Mouse (Mus musculus) thymus, adult 2 months (tissue): ENCODE measurements at regions not wholly inside any gene's neighbourhood (a gene's known extent, or its start where the extent isn't known, plus 50 kb on each side); places are given as distances from the start of the nearest gene placed in this dataset.
"Not testable (repeated sequence)": the region's sequence is repeated elsewhere in the genome, so short reads cannot be mapped to it uniquely, and the experiment has no call there.

Source experiments
- DNase-seq: peaks from one replicate; pipeline ENCODE4 v3.0.0; 2021
- H3K27ac ChIP-seq: fragments of 200-500 bp; 2 replicates; pipeline ENCODE4 v1.5.1; 2012; ENCODE audit warnings: low read length, control low read depth; ENCODE audit not compliant: control insufficient read depth, insufficient read depth
- H3K27me3 ChIP-seq: fragments of 200-500 bp; 2 replicates; pipeline ENCODE4 v1.6.1; 2012; ENCODE audit warnings: mild to moderate bottlenecking, low read length, moderate library complexity, mixed read lengths; ENCODE audit not compliant: control insufficient read depth, insufficient read depth
- H3K36me3 ChIP-seq: fragments of 200-500 bp; 2 replicates; pipeline ENCODE4 v1.6.1; 2012; ENCODE audit warnings: mild to moderate bottlenecking, low read length, moderate library complexity; ENCODE audit not compliant: control insufficient read depth, insufficient read depth
- H3K4me1 ChIP-seq: fragments of 200-500 bp; replicated peaks from 2 replicates; pipeline ENCODE4 v1.6.1; 2012; ENCODE audit warnings: low read length; ENCODE audit not compliant: control insufficient read depth, insufficient read depth
- H3K4me3 ChIP-seq: fragments of 200-500 bp; 2 replicates; pipeline ENCODE4 v1.5.1; 2012; ENCODE audit warnings: mild to moderate bottlenecking, low read length, control low read depth, moderate library complexity; ENCODE audit not compliant: control insufficient read depth, insufficient read depth
- CTCF ChIP-seq: fragments of 200-500 bp; IDR thresholded peaks from 2 replicates; pipeline ENCODE4 v1.5.1; 2012; ENCODE audit warnings: mild to moderate bottlenecking, control low read depth, low read length, moderate library complexity, borderline replicate concordance; ENCODE audit not compliant: control insufficient read depth, poor library complexity, insufficient read depth; ENCODE audit errors: extremely low read depth
- POLR2A ChIP-seq: fragments of 200-500 bp; IDR thresholded peaks from 2 replicates; pipeline ENCODE4 v1.6.1; 2012; ENCODE audit warnings: mild to moderate bottlenecking, low read length, control low read depth, moderate library complexity; ENCODE audit not compliant: control insufficient read depth, poor library complexity, insufficient read depth; ENCODE audit errors: extremely low read depth
- WGBS: fragments of 180-500 bp; shearing (Covaris S2); methylation state at CpG from one replicate; pipeline ENCODE4 v1.1.7; 2018; 5-methylcytosine and 5-hydroxymethylcytosine counted together

GRCm38 (mm10) chr11:24315582-24315981 is 237.7 kb downstream of the Bcl11a start:
- WGBS, result 89% methylated on average over 3 of the region's 3 CpGs
- H3K36me3 ChIP-seq, result no peaks in the 10 kb centered on the region

GRCm38 (mm10) chr11:24316198-24316597 is 238.3 kb downstream of the Bcl11a start:
- DNase-seq, result no peak
- WGBS, result 91% methylated on average over 4 of the region's 4 CpGs
- H3K4me1 ChIP-seq, result no peaks in the 10 kb centered on the region

More at GRCm38 (mm10) chr11:24315582-24315981, 237.7 kb downstream of the Bcl11a start:
- no peak for TF ChIP-seq POLR2A
- TF ChIP-seq CTCF, result no peak
- Histone ChIP-seq H3K4me3 (no peak overlapping the region), H3K27ac (no peak overlapping the region), H3K27me3 (no peaks in the 10 kb centered on the region), H3K4me1 (no peaks in the 10 kb centered on the region)
- no peak for DNase-seq

GRCm38 (mm10) chr11:24317989-24318735 is 240.3 kb downstream of the Bcl11a start:
- no peak for TF ChIP-seq CTCF
- TF ChIP-seq POLR2A, result no peak
- 93% methylated on average over 2 of the region's 2 CpGs for WGBS
- no peaks in the 10 kb centered on the region for H3K36me3 ChIP-seq
- no peak for DNase-seq
- H3K4me3 ChIP-seq, result no peak overlapping the region
- H3K4me1 ChIP-seq, result no peaks in the 10 kb centered on the region
- H3K27me3 ChIP-seq, result no peaks in the 10 kb centered on the region
- H3K27ac ChIP-seq, result no peak overlapping the region

More at GRCm38 (mm10) chr11:24316198-24316597, 238.3 kb downstream of the Bcl11a start:
- TF ChIP-seq POLR2A (no peak), CTCF (no peak)
- no peak overlapping the region for H3K4me3 ChIP-seq
- no peaks in the 10 kb centered on the region for H3K36me3 ChIP-seq
- H3K27me3 ChIP-seq, result no peaks in the 10 kb centered on the region
- no peak overlapping the region for H3K27ac ChIP-seq

- no peak overlapping the region for H3K27ac ChIP-seq
- no peaks in the 10 kb centered on the region for H3K4me1 ChIP-seq
- H3K4me3 ChIP-seq, result no peak overlapping the region
- H3K36me3 ChIP-seq, result no peaks in the 10 kb centered on the region
- no peak for DNase-seq
- 92% methylated on average over 3 of the region's 3 CpGs for WGBS
- no peak for TF ChIP-seq CTCF
- TF ChIP-seq POLR2A, result no peak
- H3K27me3 ChIP-seq, result no peaks in the 10 kb centered on the region
Observed at GRCm38 (mm10) chr11:24319222-24319621, 241.4 kb downstream of the Bcl11a start.

GRCm38 (mm10) chr11:24322412-24322811 is 244.6 kb downstream of the Bcl11a start:
- not testable (repeated sequence) for DNase-seq, H3K27me3 ChIP-seq, H3K36me3 ChIP-seq, H3K4me1 ChIP-seq, H3K4me3 ChIP-seq, H3K27ac ChIP-seq
- WGBS, result 98% methylated on average over 5 of the region's 5 CpGs

DNA sequence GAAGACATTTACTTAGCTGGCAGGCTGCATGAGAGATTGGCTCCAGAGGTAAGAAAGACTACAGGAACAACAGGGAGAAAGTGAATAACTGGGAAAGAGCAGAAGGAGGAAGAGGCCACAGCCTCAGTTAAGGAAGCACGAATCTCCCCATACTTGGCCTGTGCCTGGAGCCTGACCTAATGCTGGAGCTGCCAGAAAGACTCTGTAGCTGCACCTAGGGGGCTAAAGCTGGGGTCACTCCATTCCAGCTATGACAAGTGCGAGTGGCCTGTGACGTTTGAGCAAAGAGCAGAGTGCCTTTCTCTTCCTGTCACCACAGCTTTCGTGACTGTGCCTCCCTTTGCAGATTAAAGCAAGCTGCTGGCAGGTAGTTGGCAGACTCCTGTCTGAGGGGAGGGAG is 250.6 kb downstream of the Bcl11a start:
- 82% methylated on average over 4 of the region's 4 CpGs for WGBS

DNA sequence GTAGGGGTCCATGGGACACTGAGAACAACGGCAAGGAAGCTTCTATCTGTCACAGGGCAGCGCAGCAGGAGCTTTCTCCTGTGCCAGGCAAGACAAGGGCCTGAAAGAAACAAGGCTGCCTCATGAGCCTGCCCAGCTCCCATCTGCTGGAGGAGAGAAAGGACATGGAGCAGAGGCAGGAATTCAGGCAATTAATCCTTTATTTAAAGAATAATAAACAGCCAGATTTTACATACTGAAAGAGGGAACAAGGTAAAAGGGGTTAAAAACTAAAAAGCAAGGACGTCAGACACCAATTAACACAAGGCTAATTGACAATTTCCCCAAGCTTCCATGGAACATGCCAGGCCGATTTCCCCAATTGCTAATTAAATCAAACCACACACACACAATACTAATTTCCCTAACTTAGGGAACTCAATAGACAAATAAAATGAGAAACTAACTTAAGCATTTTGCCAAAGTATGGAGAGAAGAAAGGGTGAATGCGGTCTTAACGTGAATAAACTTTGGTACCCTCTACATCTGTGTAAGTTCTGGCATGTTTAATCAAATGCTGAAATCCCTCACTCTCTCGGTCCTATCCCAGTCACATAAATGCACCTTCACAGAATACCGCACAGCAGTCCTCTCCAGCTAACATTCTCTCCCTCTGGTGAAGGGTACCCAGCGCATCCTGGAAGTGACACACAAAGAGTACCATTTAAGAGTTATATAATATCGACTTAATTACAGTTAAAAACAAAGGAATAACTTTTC is 252.7 kb downstream of the Bcl11a start:
- no peak overlapping the region for H3K27ac ChIP-seq
- TF ChIP-seq POLR2A, result no peak
- no peak for TF ChIP-seq CTCF
- 95% methylated on average over 10 of the region's 10 CpGs for WGBS
- DNase-seq, result no peak
- no peak overlapping the region for H3K4me3 ChIP-seq
- no peaks in the 10 kb centered on the region for H3K4me1 ChIP-seq
- H3K27me3 ChIP-seq, result no peaks in the 10 kb centered on the region
- H3K36me3 ChIP-seq, result no peaks in the 10 kb centered on the region

More for the DNA sequence above, 250.6 kb downstream of the Bcl11a start:
- no peak overlapping the region for H3K4me3 ChIP-seq
- TF ChIP-seq CTCF (no peak), POLR2A (no peak)
- no peaks in the 10 kb centered on the region for H3K4me1 ChIP-seq
- H3K36me3 ChIP-seq, result no peaks in the 10 kb centered on the region
- no peak overlapping the region for H3K27ac ChIP-seq
- H3K27me3 ChIP-seq, result no peaks in the 10 kb centered on the region
- no peak for DNase-seq
